Mouse (Mus musculus): ENCODE data around the gene Nfyc. TPM values are rescaled to one million over a fixed set of nuclear protein-coding genes. Genes with fewer than 3 reads are reported as not detected.

Nfyc gene
- polyA plus RNA-seq, 1 experiment from 2014 or later = 32.0 TPM

DNA sequence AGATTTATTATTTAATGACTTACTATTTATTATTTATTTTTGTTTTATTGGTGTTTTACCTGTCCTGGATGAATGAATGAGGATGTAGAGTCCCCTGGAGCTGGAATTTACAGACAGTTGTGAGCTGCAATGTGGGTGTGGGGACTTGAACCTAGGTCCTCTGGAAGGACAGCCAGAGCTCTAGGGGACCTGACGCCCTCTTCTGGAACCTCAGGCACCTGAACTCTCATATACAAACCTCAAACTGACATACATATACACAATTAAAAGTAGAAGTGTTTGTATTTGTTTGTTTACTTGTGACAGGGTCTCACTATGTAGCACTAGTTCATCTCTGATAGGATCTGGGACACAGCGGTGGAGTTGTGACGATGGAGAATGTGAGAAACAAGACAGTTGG is 10.0 kb upstream of the Nfyc start:
- Histone ChIP-seq H3K9me3 (ENCODE audit: low read length) (no peaks in the 10 kb centered on the region), H3K27me3 (ENCODE audit: insufficient read depth, low read length) (no peaks in the 10 kb centered on the region), H3K4me3 (ENCODE audit: low read depth, low read length) (no peak overlapping the region), H3K4me1 (ENCODE audit: insufficient read depth) (peaks cover 3% of the 10 kb centered on the region; the same call in 1 of the 2 replicates), H3K27ac (ENCODE audit: low read depth) (no peak overlapping the region), H3K36me3 (replicated peaks; ENCODE audit: insufficient read depth, low read length) (no peaks in the 10 kb centered on the region), H3K4me2 (ENCODE audit: low read depth, low read length) (no peak overlapping the region), H3K9ac (replicated peaks) (no peak overlapping the region)
- TF ChIP-seq EP300 (IDR thresholded peaks at IDR 0.05; ENCODE audit: low read depth) (no peak), CTCF (IDR thresholded peaks at IDR 0.05; ENCODE audit: low read depth) (no peak)
- no peak for DNase-seq
- no peak for ATAC-seq
- 73% methylated on average over 3 of the region's 3 CpGs for WGBS (ENCODE audit: insufficient replicate concordance)

DNA sequence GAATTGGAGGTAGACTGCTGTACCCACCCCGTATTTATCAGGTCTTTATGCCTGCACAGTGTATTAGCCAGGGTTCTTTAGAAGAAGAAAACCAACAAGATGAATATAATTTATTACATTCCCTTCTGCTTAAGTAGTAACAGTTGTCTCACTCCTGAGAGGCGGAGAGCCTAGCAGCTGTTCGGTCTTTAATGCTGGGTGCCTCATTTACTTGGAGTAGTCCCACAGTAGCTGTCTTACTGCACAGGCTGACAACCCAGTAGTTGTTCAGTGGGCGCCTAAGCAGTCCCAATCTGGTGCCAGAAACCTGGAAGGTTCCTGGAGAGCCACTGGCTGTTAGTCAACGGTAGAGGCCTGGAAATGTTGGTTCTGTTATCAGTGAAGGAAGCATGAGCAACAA is 605 bp downstream of the Nfyc start:
- DNase-seq (no peak), ATAC-seq (no peak)
- no peaks in the 10 kb centered on the region for H3K9me3 ChIP-seq (ENCODE audit: low read length)
- WGBS (ENCODE audit: insufficient replicate concordance) = 71% methylated on average over 5 of the region's 5 CpGs
- H3K4me2 ChIP-seq (ENCODE audit: low read depth, low read length) = no peak overlapping the region
- no peak overlapping the region for H3K9ac ChIP-seq (replicated peaks)
- no peaks in the 10 kb centered on the region for H3K27me3 ChIP-seq (ENCODE audit: insufficient read depth, low read length)
- no peak for TF ChIP-seq EP300 (IDR thresholded peaks at IDR 0.05; ENCODE audit: low read depth)
- H3K36me3 ChIP-seq (replicated peaks; ENCODE audit: insufficient read depth, low read length) = no peaks in the 10 kb centered on the region
- no peak overlapping the region for H3K27ac ChIP-seq (ENCODE audit: low read depth)
- no peak overlapping the region for H3K4me3 ChIP-seq (ENCODE audit: low read depth, low read length)
- H3K4me1 ChIP-seq (ENCODE audit: insufficient read depth) = peaks cover 3% of the 10 kb centered on the region; the same call in 1 of the 2 replicates

DNA sequence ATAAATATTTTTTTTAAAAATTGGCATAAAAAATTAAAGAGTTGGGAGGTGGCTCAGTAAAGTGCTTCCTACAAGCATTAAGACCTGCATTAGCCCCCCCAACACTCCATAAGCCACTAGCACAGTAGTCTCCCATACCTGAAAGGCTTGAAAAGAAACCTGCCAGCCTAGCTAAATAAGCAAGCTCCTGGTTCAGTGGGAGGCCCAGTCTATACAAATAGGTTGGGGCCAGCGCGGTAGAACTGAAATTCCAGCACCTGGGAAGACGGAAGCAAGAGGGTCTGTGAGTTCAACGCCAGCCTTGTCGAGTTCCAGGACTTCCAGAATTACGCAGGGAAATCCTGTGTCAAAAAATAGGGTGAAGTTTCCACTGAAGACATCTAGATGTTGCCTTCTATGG is 5.0 kb downstream of the Nfyc start:
- H3K36me3 ChIP-seq (replicated peaks; ENCODE audit: insufficient read depth, low read length) = no peaks in the 10 kb centered on the region
- H3K9ac ChIP-seq (replicated peaks) = no peak overlapping the region
- peak overlapping the region; percentile 100 for H3K27ac ChIP-seq (ENCODE audit: low read depth)
- no peak for DNase-seq
- no peak for ATAC-seq
- H3K4me1 ChIP-seq (ENCODE audit: insufficient read depth) = peaks cover 21% of the 10 kb centered on the region
- 89% methylated on average over 6 of the region's 6 CpGs for WGBS (ENCODE audit: insufficient replicate concordance)
- no peaks in the 10 kb centered on the region for H3K9me3 ChIP-seq (ENCODE audit: low read length)
- TF ChIP-seq CTCF (IDR thresholded peaks at IDR 0.05; ENCODE audit: low read depth) = no peak
- peak overlapping the region; percentile 82 for H3K4me3 ChIP-seq (ENCODE audit: low read depth, low read length)
- H3K27me3 ChIP-seq (ENCODE audit: insufficient read depth, low read length) = no peaks in the 10 kb centered on the region
- H3K4me2 ChIP-seq (ENCODE audit: low read depth, low read length) = peak overlapping the region; percentile 88

DNA sequence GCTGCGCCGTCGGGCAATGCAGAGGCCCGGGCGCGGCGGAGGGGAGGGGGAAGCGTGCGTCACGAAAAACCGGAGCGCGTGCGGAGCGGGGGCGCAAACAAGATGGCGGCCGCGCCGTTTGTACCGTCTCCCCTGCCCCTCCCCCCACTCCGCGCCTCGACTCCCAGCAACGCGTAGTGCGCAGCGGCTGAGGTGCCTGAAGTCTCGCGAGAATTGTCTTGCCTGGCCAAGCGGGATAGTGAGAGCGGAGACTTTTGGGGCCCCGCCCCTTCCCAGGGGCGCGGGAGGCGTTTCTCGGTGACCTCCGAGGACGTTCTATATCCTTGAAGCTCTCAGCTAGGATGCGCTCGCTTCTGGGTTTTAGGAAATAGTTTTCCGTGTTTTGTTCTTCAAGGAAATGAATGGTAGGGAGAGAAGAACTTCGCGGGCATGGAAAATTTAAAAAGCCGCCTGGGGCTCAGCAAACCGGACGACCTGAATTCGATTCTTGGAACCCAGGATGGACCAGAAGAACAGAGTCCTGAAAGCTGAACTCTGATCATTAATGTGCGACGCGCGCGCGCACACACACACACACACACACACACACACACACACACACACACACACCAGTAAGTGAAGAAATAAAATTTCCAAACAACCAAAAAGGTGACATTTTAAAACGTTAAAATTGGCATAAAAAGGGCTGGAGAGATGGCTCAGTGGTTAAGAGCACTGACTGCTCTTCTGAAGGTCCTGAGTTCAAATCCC is 5.6 kb downstream of the Nfyc start:
- no peaks in the 10 kb centered on the region for H3K9me3 ChIP-seq (ENCODE audit: low read length)
- H3K9ac ChIP-seq (replicated peaks) = peak overlapping the region; percentile 100
- no peaks in the 10 kb centered on the region for H3K36me3 ChIP-seq (replicated peaks; ENCODE audit: insufficient read depth, low read length)
- ATAC-seq (peak; percentile 96), DNase-seq (peak; percentile 99)
- H3K4me1 ChIP-seq (ENCODE audit: insufficient read depth) = peaks cover 21% of the 10 kb centered on the region
- WGBS (ENCODE audit: insufficient replicate concordance) = under 1% methylated on average over 48 of the region's 55 CpGs
- H3K4me3 ChIP-seq (ENCODE audit: low read depth, low read length) = peak overlapping the region; percentile 82
- TF ChIP-seq CTCF (IDR thresholded peaks at IDR 0.05; ENCODE audit: low read depth) (no peak), EP300 (IDR thresholded peaks at IDR 0.05; ENCODE audit: low read depth) (peak; percentile 83; the same call in 1 of the 2 replicates)
- peak overlapping the region; percentile 100 for H3K27ac ChIP-seq (ENCODE audit: low read depth)
- H3K4me2 ChIP-seq (ENCODE audit: low read depth, low read length) = peak overlapping the region; percentile 88
- no peaks in the 10 kb centered on the region for H3K27me3 ChIP-seq (ENCODE audit: insufficient read depth, low read length)

DNA sequence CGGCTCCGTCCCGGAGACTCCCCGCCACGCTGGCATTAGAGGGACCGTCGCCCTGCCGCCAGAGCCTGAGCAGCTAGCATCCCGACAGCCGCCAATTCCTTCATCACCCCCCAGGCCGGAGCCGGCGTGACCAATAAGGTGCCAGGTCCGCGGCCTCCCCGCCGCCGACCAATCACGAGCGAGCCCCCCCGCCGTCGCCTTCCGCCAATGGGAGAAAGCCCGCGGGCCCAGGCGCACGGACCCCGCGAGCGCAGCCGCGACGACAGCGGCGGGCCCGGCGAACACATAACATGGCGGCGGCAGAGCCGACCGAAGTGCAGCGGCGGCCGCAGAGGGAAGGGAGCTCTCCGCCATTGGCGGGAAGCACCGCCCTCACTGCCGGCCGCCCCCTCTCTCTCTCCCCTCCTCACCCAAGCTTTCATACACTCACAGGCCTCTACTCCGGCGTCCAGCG is 6.2 kb downstream of the Nfyc start:
- Histone ChIP-seq H3K27me3 (ENCODE audit: insufficient read depth, low read length) (no peaks in the 10 kb centered on the region), H3K9ac (replicated peaks) (peak overlapping the region; percentile 100)
- WGBS (ENCODE audit: insufficient replicate concordance) = under 1% methylated on average over 45 of the region's 53 CpGs

DNA sequence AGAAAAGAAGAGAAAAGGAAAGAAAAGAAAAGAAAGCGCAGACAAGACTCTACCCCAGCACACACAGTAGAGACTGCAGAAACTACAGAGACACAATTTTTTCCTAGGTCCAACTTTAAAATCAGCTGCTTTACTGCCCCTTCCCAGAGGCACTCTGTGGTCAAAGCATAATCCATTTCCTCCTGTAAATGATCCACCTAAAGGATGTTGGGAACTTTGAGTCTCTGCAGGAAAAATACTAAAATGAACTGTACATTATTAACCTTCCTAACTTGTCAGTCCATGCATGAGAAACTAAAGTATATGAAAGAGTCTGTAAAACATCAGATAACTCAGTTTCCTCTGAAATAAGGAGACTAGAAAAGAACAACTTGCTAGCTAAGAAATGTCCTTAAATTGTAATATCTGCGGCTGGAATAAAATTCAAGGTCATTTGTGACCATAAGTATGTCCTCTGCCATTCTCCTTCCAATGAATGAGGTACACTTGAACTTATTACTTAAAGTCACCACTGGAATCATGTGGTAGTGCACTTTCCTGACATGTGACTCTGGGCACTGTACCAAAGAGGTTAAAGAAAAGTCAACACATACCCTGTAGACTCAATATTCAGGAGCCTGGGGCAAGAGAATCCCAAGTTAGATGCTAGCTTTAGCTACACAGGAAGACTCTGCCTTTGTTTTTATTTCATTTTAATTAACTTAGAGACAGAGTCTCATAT is 9.0 kb downstream of the Nfyc start:
- Histone ChIP-seq H3K27ac (ENCODE audit: low read depth) (peak overlapping the region; percentile 30; the same call in 1 of the 2 replicates), H3K4me1 (ENCODE audit: insufficient read depth) (peaks cover 23% of the 10 kb centered on the region), H3K27me3 (ENCODE audit: insufficient read depth, low read length) (no peaks in the 10 kb centered on the region), H3K4me2 (ENCODE audit: low read depth, low read length) (peak overlapping the region; percentile 4; the same call in 1 of the 2 replicates), H3K36me3 (replicated peaks; ENCODE audit: insufficient read depth, low read length) (no peaks in the 10 kb centered on the region), H3K4me3 (ENCODE audit: low read depth, low read length) (no peak overlapping the region), H3K9ac (replicated peaks) (no peak overlapping the region), H3K9me3 (ENCODE audit: low read length) (no peaks in the 10 kb centered on the region)
- ATAC-seq (no peak), DNase-seq (peak; percentile 20)
- TF ChIP-seq CTCF (IDR thresholded peaks at IDR 0.05; ENCODE audit: low read depth) (no peak), EP300 (IDR thresholded peaks at IDR 0.05; ENCODE audit: low read depth) (no peak)
- WGBS (ENCODE audit: insufficient replicate concordance) = 87% methylated on average over 2 of the region's 2 CpGs

More for the DNA sequence above, 6.2 kb downstream of the Nfyc start:
- ATAC-seq (peak; percentile 91), DNase-seq (peak; percentile 96)
- Histone ChIP-seq H3K4me2 (ENCODE audit: low read depth, low read length) (peak overlapping the region; percentile 88), H3K4me1 (ENCODE audit: insufficient read depth) (peaks cover 21% of the 10 kb centered on the region), H3K4me3 (ENCODE audit: low read depth, low read length) (peak overlapping the region; percentile 82), H3K9me3 (ENCODE audit: low read length) (no peaks in the 10 kb centered on the region), H3K36me3 (replicated peaks; ENCODE audit: insufficient read depth, low read length) (no peaks in the 10 kb centered on the region), H3K27ac (ENCODE audit: low read depth) (peak overlapping the region; percentile 100)
- no peak for TF ChIP-seq EP300 (IDR thresholded peaks at IDR 0.05; ENCODE audit: low read depth)
- no peak for TF ChIP-seq CTCF (IDR thresholded peaks at IDR 0.05; ENCODE audit: low read depth)
